Mouse (Mus musculus) heart, postnatal 0 days (tissue): Measurements from ENCODE around the gene Cav3.

Experiments used
- CTCF ChIP-seq: IDR thresholded peaks from 2 replicates; pipeline ENCODE4 v1.5.1; 2016; ENCODE audit warnings: antibody characterized with exemption, control low read depth, low read depth
- EP300 ChIP-seq: IDR thresholded peaks from 2 replicates; pipeline ENCODE4 v1.6.1; 2016; ENCODE audit warnings: antibody characterized with exemption, low read depth

DNA sequence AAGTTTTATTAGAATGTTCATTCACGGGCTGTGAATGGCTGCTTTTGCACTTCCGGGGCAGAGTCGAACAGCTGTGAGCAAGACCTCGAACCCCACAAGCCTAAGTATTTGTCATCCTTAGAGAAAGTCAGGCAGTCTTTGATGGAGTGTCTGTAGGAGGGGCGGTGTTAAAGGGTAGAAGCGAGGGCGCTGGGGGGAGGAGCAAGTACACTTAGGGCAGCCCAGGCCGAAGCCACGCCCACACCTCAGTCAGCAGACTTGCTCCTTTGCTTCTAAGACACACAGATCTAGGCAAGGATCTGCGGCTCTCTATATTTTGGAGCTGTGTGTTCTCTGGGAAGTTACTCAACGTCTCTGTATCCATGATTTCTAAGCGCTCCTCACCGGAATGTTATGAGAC lies 20.6 kb downstream of the Cav3 start:
- TF ChIP-seq CTCF = no peak
- no peak for TF ChIP-seq EP300
